Mouse (Mus musculus): ENCODE measurements around the gene Ptma. TPM values are rescaled to one million over a fixed set of nuclear protein-coding genes. Genes with fewer than 3 reads are reported as not detected.

Ptma gene
- polyA plus RNA-seq, 1 experiment from 2014 or later: 2,677 TPM

DNA sequence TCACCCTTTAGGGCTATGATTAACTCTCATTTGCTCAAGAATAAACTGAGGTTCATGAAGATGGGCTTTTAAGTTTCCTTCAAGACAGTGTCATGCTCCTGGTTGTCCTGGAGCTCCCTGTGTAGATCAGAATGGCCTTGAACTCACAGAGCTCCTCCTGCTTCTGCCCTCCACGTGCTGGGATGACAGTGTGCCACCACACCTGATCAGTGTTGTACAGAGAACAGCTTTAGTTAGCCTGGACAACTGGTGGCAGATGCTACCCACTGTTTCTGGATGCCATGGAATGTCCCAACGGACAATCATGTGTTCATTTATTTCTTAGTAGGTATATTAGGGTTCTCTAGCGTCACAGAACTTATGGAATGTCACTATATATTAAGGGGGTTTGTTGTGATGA is 9.4 kb upstream of the Ptma start:
- 77% methylated on average over 3 of the region's 3 CpGs for WGBS
- Histone ChIP-seq H3K4me1 (ENCODE audit: control insufficient read depth, insufficient read depth, low read length) (0 out of 2 replicates have a peak, but pooled peaks cover 2% of the 10 kb centered on the region), H3K9me3 (ENCODE audit: control insufficient read depth, low read depth, low read length) (no peaks in the 10 kb centered on the region), H3K4me2 (replicated peaks; ENCODE audit: low read depth, low read length) (no peak overlapping the region), H3K27me3 (ENCODE audit: control insufficient read depth, insufficient read depth, low read length) (no peaks in the 10 kb centered on the region), H3K36me3 (ENCODE audit: control insufficient read depth, insufficient read depth, low read length) (no peaks in the 10 kb centered on the region), H3K4me3 (ENCODE audit: low read depth, low read length) (no peak overlapping the region), H3K9ac (replicated peaks; ENCODE audit: low read depth, low read length) (no peak overlapping the region), H3K27ac (ENCODE audit: low read length) (no peak overlapping the region)
- no peak for ATAC-seq (ENCODE audit: insufficient number of reproducible peaks, insufficient read depth, low FRiP score, low read depth)

DNA sequence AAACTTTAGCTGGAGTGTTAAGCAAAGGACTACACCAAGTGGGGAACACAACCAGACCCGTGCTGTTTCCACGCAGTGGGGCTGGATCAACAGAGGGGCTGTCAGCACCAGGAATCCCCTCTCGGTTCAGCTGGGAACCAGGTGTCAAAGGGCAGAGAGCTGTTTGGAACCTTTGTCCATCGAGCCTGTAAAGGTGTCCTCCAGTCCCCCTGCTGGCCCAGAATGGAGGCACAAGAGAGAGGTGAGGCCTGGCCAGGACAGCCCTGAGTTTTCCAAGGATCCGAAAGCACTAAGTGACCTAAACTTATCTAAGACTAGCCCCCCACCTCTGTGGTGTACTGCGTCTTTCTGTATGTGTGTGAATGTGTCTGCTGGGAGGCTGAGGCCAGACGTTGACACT is 6.2 kb upstream of the Ptma start:
- Histone ChIP-seq H3K4me1 (ENCODE audit: control insufficient read depth, insufficient read depth, low read length) (peaks cover 18% of the 10 kb centered on the region; the same call in 1 of the 2 replicates), H3K27ac (ENCODE audit: low read length) (no peak overlapping the region)
- WGBS: 36% methylated on average over 7 of the region's 7 CpGs

GRCm38 (mm10) chr1:86522286-86522871 is 4.1 kb upstream of the Ptma start:
- Histone ChIP-seq H3K9me3 (ENCODE audit: control insufficient read depth, low read depth, low read length) (no peaks in the 10 kb centered on the region), H3K27ac (ENCODE audit: low read length) (peak overlapping the region; percentile 63), H3K4me2 (replicated peaks; ENCODE audit: low read depth, low read length) (no peak overlapping the region), H3K4me1 (ENCODE audit: control insufficient read depth, insufficient read depth, low read length) (peaks cover 18% of the 10 kb centered on the region; the same call in 1 of the 2 replicates), H3K9ac (replicated peaks; ENCODE audit: low read depth, low read length) (no peak overlapping the region; the same call in 1 of the 2 replicates), H3K36me3 (ENCODE audit: control insufficient read depth, insufficient read depth, low read length) (no peaks in the 10 kb centered on the region), H3K27me3 (ENCODE audit: control insufficient read depth, insufficient read depth, low read length) (no peaks in the 10 kb centered on the region), H3K4me3 (ENCODE audit: low read depth, low read length) (no peak overlapping the region)
- ATAC-seq (ENCODE audit: insufficient number of reproducible peaks, insufficient read depth, low FRiP score, low read depth): no peak
- 55% methylated on average over 7 of the region's 7 CpGs for WGBS

More for the DNA sequence above, 6.2 kb upstream of the Ptma start:
- H3K4me3 ChIP-seq (ENCODE audit: low read depth, low read length): no peak overlapping the region
- no peak overlapping the region for H3K9ac ChIP-seq (replicated peaks; ENCODE audit: low read depth, low read length)
- H3K9me3 ChIP-seq (ENCODE audit: control insufficient read depth, low read depth, low read length): no peaks in the 10 kb centered on the region
- H3K4me2 ChIP-seq (replicated peaks; ENCODE audit: low read depth, low read length): no peak overlapping the region
- no peaks in the 10 kb centered on the region for H3K27me3 ChIP-seq (ENCODE audit: control insufficient read depth, insufficient read depth, low read length)
- no peaks in the 10 kb centered on the region for H3K36me3 ChIP-seq (ENCODE audit: control insufficient read depth, insufficient read depth, low read length)
- no peak for ATAC-seq (ENCODE audit: insufficient number of reproducible peaks, insufficient read depth, low FRiP score, low read depth)

DNA sequence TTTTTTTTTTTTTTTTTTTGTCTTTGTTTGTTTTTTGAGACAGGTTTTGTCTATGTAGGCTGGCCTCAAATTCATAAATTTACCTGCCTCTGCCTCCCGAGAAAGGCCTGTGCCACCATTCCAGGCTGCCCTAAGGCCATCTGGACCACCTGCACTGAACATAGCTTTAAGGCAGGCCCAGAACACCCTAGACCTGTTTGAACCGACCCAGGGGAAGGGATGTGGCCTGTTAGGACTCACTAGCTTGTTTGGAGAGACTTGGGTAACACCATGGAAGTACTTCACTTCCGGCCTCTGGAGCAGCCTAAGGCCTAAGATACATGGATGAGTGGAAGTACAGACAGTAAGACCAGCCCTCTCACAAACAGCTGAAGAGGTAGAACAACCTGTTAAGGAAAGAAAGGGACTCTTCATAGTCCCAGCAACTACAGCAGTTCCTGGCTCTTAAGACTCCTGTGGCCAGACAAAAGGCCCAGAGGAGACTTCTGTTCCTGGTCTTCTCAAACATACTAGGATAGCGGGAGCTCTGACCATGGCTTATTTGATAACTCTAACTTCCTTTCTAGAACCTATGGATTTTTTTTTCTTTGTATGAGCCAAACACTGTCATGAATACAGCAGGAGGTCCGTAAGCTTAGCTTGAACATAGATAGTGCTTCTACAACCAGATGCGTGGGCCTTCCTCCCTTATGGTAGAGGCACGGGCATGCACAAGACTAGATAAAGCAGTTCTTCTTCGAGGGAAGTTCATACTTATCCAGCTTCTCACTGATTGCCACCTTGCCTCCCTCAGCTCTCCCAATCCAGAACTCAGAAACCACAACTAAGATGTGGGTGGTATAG is 2.5 kb upstream of the Ptma start:
- Histone ChIP-seq H3K4me3 (ENCODE audit: low read depth, low read length) (no peak overlapping the region), H3K27me3 (ENCODE audit: control insufficient read depth, insufficient read depth, low read length) (no peaks in the 10 kb centered on the region), H3K4me2 (replicated peaks; ENCODE audit: low read depth, low read length) (peak overlapping the region; percentile 92), H3K9me3 (ENCODE audit: control insufficient read depth, low read depth, low read length) (no peaks in the 10 kb centered on the region), H3K36me3 (ENCODE audit: control insufficient read depth, insufficient read depth, low read length) (peaks cover 6% of the 10 kb centered on the region), H3K27ac (ENCODE audit: low read length) (peak overlapping the region; percentile 94; the same call in 1 of the 2 replicates), H3K9ac (replicated peaks; ENCODE audit: low read depth, low read length) (peak overlapping the region; percentile 63), H3K4me1 (ENCODE audit: control insufficient read depth, insufficient read depth, low read length) (peaks cover 19% of the 10 kb centered on the region; the same call in 1 of the 2 replicates)
- no peak for ATAC-seq (ENCODE audit: insufficient number of reproducible peaks, insufficient read depth, low FRiP score, low read depth)
- WGBS: 77% methylated on average over 8 of the region's 8 CpGs

DNA sequence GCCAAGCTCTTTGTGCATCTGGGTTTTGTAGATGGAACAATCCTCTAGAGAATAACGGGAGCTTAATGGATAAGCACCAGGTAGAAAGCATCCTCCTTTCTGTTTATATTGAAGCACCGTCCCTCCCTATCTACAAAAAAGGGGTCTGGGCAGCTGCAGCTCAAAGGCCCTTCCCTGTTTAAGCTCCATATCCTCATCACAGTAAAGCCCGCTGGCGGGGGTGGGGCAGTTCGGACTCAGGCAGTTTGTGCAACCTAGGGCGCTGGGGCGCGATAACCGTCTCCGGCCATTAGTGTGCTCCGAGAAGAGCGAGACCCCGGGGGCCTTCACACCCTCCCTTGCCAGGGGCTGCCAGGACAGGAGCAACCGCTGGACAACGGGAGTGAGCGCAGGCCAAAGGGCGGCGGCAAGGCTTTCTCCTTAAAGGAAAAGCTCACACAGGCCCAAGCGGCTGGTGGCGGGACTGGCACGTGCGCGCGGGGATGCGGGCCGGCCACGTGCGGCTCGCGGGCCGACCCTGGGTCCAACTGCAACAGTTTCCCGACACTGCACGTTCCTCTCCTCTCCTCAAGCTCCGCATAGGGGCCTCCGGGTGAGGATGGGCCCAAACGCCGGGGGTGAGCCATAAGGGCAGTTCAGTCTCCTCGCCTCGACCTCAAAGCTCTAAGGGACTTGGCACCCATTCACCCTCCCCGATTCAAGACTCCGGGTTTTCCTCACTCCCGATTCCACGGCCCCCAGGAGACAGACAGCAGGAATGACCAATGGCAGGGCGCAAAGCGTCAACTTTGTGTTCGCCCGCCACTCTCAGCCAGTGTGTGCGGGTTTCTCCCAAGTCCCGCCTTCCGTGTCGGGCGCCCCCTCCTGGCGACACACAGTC is 1.7 kb upstream of the Ptma start:
- H3K4me2 ChIP-seq (replicated peaks; ENCODE audit: low read depth, low read length): peak overlapping the region; percentile 92
- 1% methylated on average over 53 of the region's 53 CpGs for WGBS
- peaks cover 14% of the 10 kb centered on the region for H3K36me3 ChIP-seq (ENCODE audit: control insufficient read depth, insufficient read depth, low read length)
- no peaks in the 10 kb centered on the region for H3K27me3 ChIP-seq (ENCODE audit: control insufficient read depth, insufficient read depth, low read length)
- peak overlapping the region; percentile 94 for H3K9ac ChIP-seq (replicated peaks; ENCODE audit: low read depth, low read length)
- no peaks in the 10 kb centered on the region for H3K9me3 ChIP-seq (ENCODE audit: control insufficient read depth, low read depth, low read length)
- H3K4me1 ChIP-seq (ENCODE audit: control insufficient read depth, insufficient read depth, low read length): peaks cover 24% of the 10 kb centered on the region; the same call in 1 of the 2 replicates
- H3K27ac ChIP-seq (ENCODE audit: low read length): peak overlapping the region; percentile 100
- H3K4me3 ChIP-seq (ENCODE audit: low read depth, low read length): peak overlapping the region; percentile 41
- ATAC-seq (ENCODE audit: insufficient number of reproducible peaks, insufficient read depth, low FRiP score, low read depth): peak; percentile 73

DNA sequence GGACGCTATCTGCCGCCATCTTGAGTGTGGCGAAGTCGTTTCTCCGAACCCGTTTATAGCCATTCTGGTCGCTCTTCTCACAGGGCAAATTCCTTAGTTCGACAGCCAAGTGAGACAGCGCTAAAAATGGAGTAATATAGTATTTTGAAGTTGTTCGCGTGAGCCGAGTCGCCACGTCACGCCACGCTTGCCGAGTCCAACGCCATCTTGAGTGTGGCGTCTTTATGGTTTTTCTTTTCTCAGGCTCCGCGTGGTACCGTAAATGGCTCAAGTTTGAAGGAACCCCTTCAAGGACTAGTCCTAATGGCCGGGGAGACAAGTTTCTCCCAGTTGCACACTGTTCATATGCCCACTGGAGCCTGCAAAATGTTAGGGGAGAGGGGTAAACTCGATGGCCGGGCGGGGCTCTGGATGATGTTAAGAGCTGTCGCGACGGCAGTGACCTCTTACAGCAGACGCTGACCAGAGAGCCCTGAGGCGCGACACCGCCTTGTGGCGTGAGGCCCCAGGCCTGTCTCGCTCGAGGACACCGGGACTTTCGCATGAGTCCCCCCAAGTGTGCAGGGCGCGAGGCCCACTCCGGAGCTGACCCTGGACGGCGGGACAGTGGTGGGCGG is 919 bp upstream of the Ptma start:
- no peaks in the 10 kb centered on the region for H3K9me3 ChIP-seq (ENCODE audit: control insufficient read depth, low read depth, low read length)
- H3K36me3 ChIP-seq (ENCODE audit: control insufficient read depth, insufficient read depth, low read length): peaks cover 15% of the 10 kb centered on the region
- peak overlapping the region; percentile 41 for H3K4me3 ChIP-seq (ENCODE audit: low read depth, low read length)
- ATAC-seq (ENCODE audit: insufficient number of reproducible peaks, insufficient read depth, low FRiP score, low read depth): peak; percentile 12; the same call in 1 of the 2 replicates
- H3K27ac ChIP-seq (ENCODE audit: low read length): peak overlapping the region; percentile 100
- no peaks in the 10 kb centered on the region for H3K27me3 ChIP-seq (ENCODE audit: control insufficient read depth, insufficient read depth, low read length)
- H3K4me1 ChIP-seq (ENCODE audit: control insufficient read depth, insufficient read depth, low read length): peaks cover 25% of the 10 kb centered on the region
- H3K9ac ChIP-seq (replicated peaks; ENCODE audit: low read depth, low read length): peak overlapping the region; percentile 94
- under 1% methylated on average over 44 of the region's 44 CpGs for WGBS
- H3K4me2 ChIP-seq (replicated peaks; ENCODE audit: low read depth, low read length): peak overlapping the region; percentile 92

GRCm38 (mm10) chr1:86526789-86527598 is 468 bp downstream of the Ptma start:
- Histone ChIP-seq H3K27ac (ENCODE audit: low read length) (peak overlapping the region; percentile 96), H3K9ac (replicated peaks; ENCODE audit: low read depth, low read length) (peak overlapping the region; percentile 100), H3K36me3 (ENCODE audit: control insufficient read depth, insufficient read depth, low read length) (peaks cover 26% of the 10 kb centered on the region), H3K4me1 (ENCODE audit: control insufficient read depth, insufficient read depth, low read length) (peaks cover 33% of the 10 kb centered on the region), H3K27me3 (ENCODE audit: control insufficient read depth, insufficient read depth, low read length) (no peaks in the 10 kb centered on the region), H3K4me2 (replicated peaks; ENCODE audit: low read depth, low read length) (peak overlapping the region; percentile 95; the same call in 1 of the 2 replicates), H3K4me3 (ENCODE audit: low read depth, low read length) (peak overlapping the region; percentile 100), H3K9me3 (ENCODE audit: control insufficient read depth, low read depth, low read length) (no peaks in the 10 kb centered on the region)
- no peak for ATAC-seq (ENCODE audit: insufficient number of reproducible peaks, insufficient read depth, low FRiP score, low read depth)
- under 1% methylated on average over 110 of the region's 111 CpGs for WGBS

Measured in stomach, embryonic 14.5 days (tissue).